Mouse (Mus musculus) forebrain, postnatal 0 days (tissue): ENCODE results near the gene Ms4a14. TPM values are rescaled to one million over a fixed set of nuclear protein-coding genes. Genes with fewer than 3 reads are reported as not detected.
A peak's percentile ranks its signal among the peaks of the same experiment; 100 is the strongest.
"Not testable (repeated sequence)": the region's sequence is repeated elsewhere in the genome, so short reads cannot be mapped to it uniquely, and the experiment has no call there.

Experiments used
- ATAC-seq: fragments of 200-750 bp; cut with Nextera tagmentation; 2 replicates; pipeline ENCODE4 v1.8.0; 2017; ENCODE audit warnings: mild to moderate bottlenecking, moderate library complexity
- DNase-seq: peaks from one replicate; pipeline ENCODE4 v3.0.0-alpha.2; 2015
- H3K27ac ChIP-seq: fragments of 300-500 bp; sonication (generic); 2 replicates; pipeline ENCODE4 v1.5.1; 2014; ENCODE audit warnings: low read depth, mild to moderate bottlenecking, antibody characterized with exemption, low read length, moderate library complexity, mixed read lengths
- H3K27me3 ChIP-seq: fragments of 300-500 bp; sonication (generic); 2 replicates; pipeline ENCODE4 v1.6.1; 2014; ENCODE audit warnings: mild to moderate bottlenecking, low read length, mixed read lengths; ENCODE audit not compliant: insufficient read depth
- H3K36me3 ChIP-seq: fragments of 300-500 bp; sonication (generic); 2 replicates; pipeline ENCODE4 v1.6.1; 2014; ENCODE audit warnings: mild to moderate bottlenecking, moderate library complexity; ENCODE audit not compliant: insufficient read depth
- H3K4me1 ChIP-seq: fragments of 300-500 bp; sonication (generic); 2 replicates; pipeline ENCODE4 v1.6.1; 2014; ENCODE audit warnings: antibody characterized with exemption; ENCODE audit not compliant: insufficient read depth
- H3K4me2 ChIP-seq: fragments of 300-500 bp; sonication (generic); 2 replicates; pipeline ENCODE4 v1.6.1; 2014; ENCODE audit warnings: low read depth, mild to moderate bottlenecking, moderate library complexity
- H3K4me3 ChIP-seq: fragments of 300-500 bp; sonication (generic); 2 replicates; pipeline ENCODE4 v1.5.1; 2014; ENCODE audit warnings: low read depth, low read length, mixed read lengths
- H3K9ac ChIP-seq: fragments of 300-500 bp; sonication (generic); 2 replicates; pipeline ENCODE4 v1.6.1; 2014; ENCODE audit warnings: mild to moderate bottlenecking
- H3K9me3 ChIP-seq: fragments of 300-500 bp; sonication (generic); 2 replicates; pipeline ENCODE4 v1.6.1; 2016; ENCODE audit warnings: low read length
- CTCF ChIP-seq: sonication (generic); IDR thresholded peaks from 2 replicates; pipeline ENCODE4 v1.5.1; 2016; ENCODE audit warnings: antibody characterized with exemption, control low read depth, low read depth
- WGBS: fragments of 180-500 bp; shearing (Covaris S2); extraction: QIAGEN DNeasy Blood & Tissue Kit; methylation state at CpG from one replicate; pipeline ENCODE4 v1.1.7; 2014; 5-methylcytosine and 5-hydroxymethylcytosine counted together
- polyA plus RNA-seq: library from polyadenylated mRNA; unstranded; fragments of >200 nt; fragmentation: Nextera tagmentation; extraction: Ambion mirVana; gene quantifications from 2 replicates; pipeline ENCODE4 v1.2.1, GENCODE M21; 2015
- total RNA-seq: library from RNA; depleted of rRNA; stranded (reverse); fragments of >200 nt; gene quantifications from 2 replicates; pipeline ENCODE4 v1.2.3, GENCODE M21; 2014

Gene Ms4a14
- total and polyA plus RNA-seq, 2 experiments from 2014 or later = 0.08 TPM; not detected in 1

GRCm38 (mm10) chr19:11343147-11343546 is 28.9 kb upstream of the Ms4a14 start:
- H3K9ac ChIP-seq = no peak overlapping the region
- ATAC-seq (no peak), DNase-seq (no peak)
- no peak overlapping the region for H3K27ac ChIP-seq
- H3K4me3 ChIP-seq = no peak overlapping the region
- no peak for TF ChIP-seq CTCF
- no peak overlapping the region for H3K4me2 ChIP-seq
- no peaks in the 10 kb centered on the region for H3K9me3 ChIP-seq
- no peaks in the 10 kb centered on the region for H3K4me1 ChIP-seq
- no peaks in the 10 kb centered on the region for H3K27me3 ChIP-seq
- no peaks in the 10 kb centered on the region for H3K36me3 ChIP-seq

GRCm38 (mm10) chr19:11335932-11336331 is 21.7 kb upstream of the Ms4a14 start, which contains the start of gene Ms4a7:
Ms4a7 (minus strand) TSS chr19:11336146.
- Histone ChIP-seq H3K9me3 (no peaks in the 10 kb centered on the region), H3K4me2 (no peak within 1 kb of the TSS), H3K4me1 (no peaks in the 10 kb centered on the region), H3K27me3 (no peaks in the 10 kb centered on the region), H3K4me3 (no peak within 1 kb of the TSS), H3K36me3 (no peaks in the 10 kb centered on the region), H3K27ac (no peak within 1 kb of the TSS), H3K9ac (no peak within 1 kb of the TSS)
- TF ChIP-seq CTCF = no peak
- WGBS = 90% methylated on average over 6 of the region's 6 CpGs
- ATAC-seq (no peak), DNase-seq (no peak)

GRCm38 (mm10) chr19:11321123-11321522 is 6.9 kb upstream of the Ms4a14 start:
- no peak overlapping the region for H3K9ac ChIP-seq
- no peaks in the 10 kb centered on the region for H3K36me3 ChIP-seq
- H3K27me3 ChIP-seq = no peaks in the 10 kb centered on the region
- no peak overlapping the region for H3K4me3 ChIP-seq
- H3K4me2 ChIP-seq = no peak overlapping the region
- no peak overlapping the region for H3K27ac ChIP-seq
- no peak for TF ChIP-seq CTCF
- 83% methylated on average over 1 of the region's 1 CpGs for WGBS
- no peaks in the 10 kb centered on the region for H3K4me1 ChIP-seq
- ATAC-seq = no peak
- DNase-seq = no peak
- no peaks in the 10 kb centered on the region for H3K9me3 ChIP-seq

GRCm38 (mm10) chr19:11316786-11317185 is 2.5 kb upstream of the Ms4a14 start:
- no peak overlapping the region for H3K4me3 ChIP-seq
- no peaks in the 10 kb centered on the region for H3K27me3 ChIP-seq
- H3K9me3 ChIP-seq = no peaks in the 10 kb centered on the region
- H3K27ac ChIP-seq = no peak overlapping the region
- H3K4me1 ChIP-seq = no peaks in the 10 kb centered on the region
- no peak for TF ChIP-seq CTCF
- DNase-seq = no peak
- H3K9ac ChIP-seq = no peak overlapping the region
- no peaks in the 10 kb centered on the region for H3K36me3 ChIP-seq
- no peak overlapping the region for H3K4me2 ChIP-seq
- no peak for ATAC-seq
- WGBS = 86% methylated on average over 4 of the region's 4 CpGs

- H3K4me3 ChIP-seq = no peak overlapping the region
Observed at GRCm38 (mm10) chr19:11308888-11309287, 5.4 kb downstream of the Ms4a14 start.

DNA sequence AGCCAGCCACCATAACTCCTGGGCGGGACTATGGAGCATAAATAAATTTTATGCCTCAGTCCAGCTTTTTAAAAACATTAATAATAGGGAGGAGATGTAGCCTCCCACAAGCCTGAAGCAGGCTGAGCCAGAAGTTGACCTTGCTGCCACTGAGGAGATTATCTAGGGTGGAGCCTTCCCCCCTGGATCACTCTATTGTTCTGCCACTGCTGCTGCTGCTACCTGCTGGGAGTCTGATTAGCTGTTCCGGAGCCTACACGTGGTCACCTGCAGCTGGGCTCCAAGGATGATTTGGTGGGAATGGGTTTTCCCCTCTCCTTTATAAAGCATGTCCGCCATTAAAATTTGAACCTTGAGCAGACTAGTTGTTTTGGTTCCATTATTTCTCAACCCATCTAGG is 14.7 kb downstream of the Ms4a14 start:
- H3K27ac ChIP-seq, H3K9me3 ChIP-seq, H3K4me1 ChIP-seq, H3K27me3 ChIP-seq, H3K4me2 ChIP-seq, H3K4me3 ChIP-seq, DNase-seq, H3K36me3 ChIP-seq, ATAC-seq, H3K9ac ChIP-seq: not testable (repeated sequence)
- WGBS = 27% methylated on average over 4 of the region's 4 CpGs

More at GRCm38 (mm10) chr19:11308888-11309287, 5.4 kb downstream of the Ms4a14 start:
- H3K27ac ChIP-seq = no peak overlapping the region
- H3K4me2 ChIP-seq = no peak overlapping the region
- TF ChIP-seq CTCF = no peak
- H3K27me3 ChIP-seq = no peaks in the 10 kb centered on the region
- H3K9ac ChIP-seq = no peak overlapping the region
- H3K9me3 ChIP-seq = no peaks in the 10 kb centered on the region
- ATAC-seq (no peak), DNase-seq (no peak)
- no peaks in the 10 kb centered on the region for H3K4me1 ChIP-seq
- no peaks in the 10 kb centered on the region for H3K36me3 ChIP-seq

GRCm38 (mm10) chr19:11298939-11299338 is 15.3 kb downstream of the Ms4a14 start:
- 30% methylated on average over 2 of the region's 2 CpGs for WGBS
- ATAC-seq = no peak

DNA sequence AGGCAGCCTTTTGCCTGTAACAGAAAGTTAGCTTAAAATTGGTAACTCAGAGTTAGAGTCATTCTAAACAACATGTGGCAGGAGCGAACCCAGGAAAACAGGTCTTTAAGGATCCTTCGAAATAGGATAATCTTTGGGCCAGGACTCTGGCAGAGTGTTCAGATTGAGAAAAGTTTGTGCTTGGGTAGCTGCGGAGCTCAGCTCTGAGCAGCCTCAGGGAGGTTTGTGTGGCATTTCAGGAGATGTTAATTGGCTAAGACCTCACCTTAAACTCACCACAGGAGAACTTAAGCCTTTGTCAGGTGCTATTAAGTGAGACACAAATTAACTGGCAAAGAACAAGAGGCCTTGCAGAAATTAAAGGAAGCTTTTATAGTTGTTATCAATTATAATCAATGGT is 20.6 kb downstream of the Ms4a14 start:
- peak overlapping the region; percentile 50; the same call in 1 of the 2 replicates for H3K4me2 ChIP-seq
- not testable (repeated sequence) for H3K4me3 ChIP-seq, H3K36me3 ChIP-seq, H3K9ac ChIP-seq, H3K9me3 ChIP-seq, ATAC-seq, H3K27ac ChIP-seq, H3K27me3 ChIP-seq, DNase-seq, H3K4me1 ChIP-seq
- WGBS = 8% methylated on average over 3 of the region's 3 CpGs

More at GRCm38 (mm10) chr19:11298939-11299338, 15.3 kb downstream of the Ms4a14 start:
- H3K4me1 ChIP-seq = no peaks in the 10 kb centered on the region
- H3K27ac ChIP-seq = no peak overlapping the region
- TF ChIP-seq CTCF = no peak
- H3K9ac ChIP-seq = no peak overlapping the region
- H3K9me3 ChIP-seq = no peaks in the 10 kb centered on the region
- no peak for DNase-seq
- no peaks in the 10 kb centered on the region for H3K27me3 ChIP-seq
- H3K4me3 ChIP-seq = no peak overlapping the region
- H3K4me2 ChIP-seq = no peak overlapping the region
- no peaks in the 10 kb centered on the region for H3K36me3 ChIP-seq
